Mouse (Mus musculus): ENCODE data around the gene Pdzd3. TPM values are rescaled to one million over a fixed set of nuclear protein-coding genes. Genes with fewer than 3 reads are reported as not detected.

The Pdzd3 gene
- polyA plus RNA-seq, 1 experiment from 2014 or later = 0.38 TPM

GRCm38 (mm10) chr9:44269973-44270372 lies 18.7 kb upstream of the Pdzd3 start:
- Histone ChIP-seq H3K9me3 (ENCODE audit: control insufficient read depth, low read length) (no peaks in the 10 kb centered on the region), H3K4me1 (ENCODE audit: control insufficient read depth, insufficient read depth, low read depth, low read length) (peaks cover 8% of the 10 kb centered on the region), H3K27me3 (replicated peaks; ENCODE audit: control insufficient read depth, insufficient read depth, low read length) (no peaks in the 10 kb centered on the region), H3K9ac (ENCODE audit: low read depth, low read length) (no peak overlapping the region), H3K4me2 (ENCODE audit: low read length) (no peak overlapping the region), H3K4me3 (ENCODE audit: low read length) (no peak overlapping the region), H3K36me3 (ENCODE audit: control insufficient read depth, insufficient read depth, low read length) (peaks cover 12% of the 10 kb centered on the region), H3K27ac (ENCODE audit: low read depth, low read length) (no peak overlapping the region)
- 79% methylated on average over 4 of the region's 4 CpGs for WGBS
- ATAC-seq = no peak

GRCm38 (mm10) chr9:44269077-44269476 lies 17.8 kb upstream of the Pdzd3 start:
- ATAC-seq = no peak
- H3K27ac ChIP-seq (ENCODE audit: low read depth, low read length) = no peak overlapping the region
- H3K4me2 ChIP-seq (ENCODE audit: low read length) = no peak overlapping the region
- no peak overlapping the region for H3K4me3 ChIP-seq (ENCODE audit: low read length)
- no peak overlapping the region for H3K9ac ChIP-seq (ENCODE audit: low read depth, low read length)
- H3K36me3 ChIP-seq (ENCODE audit: control insufficient read depth, insufficient read depth, low read length) = peaks cover 6% of the 10 kb centered on the region
- no peaks in the 10 kb centered on the region for H3K9me3 ChIP-seq (ENCODE audit: control insufficient read depth, low read length)
- WGBS = 84% methylated on average over 3 of the region's 3 CpGs
- no peaks in the 10 kb centered on the region for H3K27me3 ChIP-seq (replicated peaks; ENCODE audit: control insufficient read depth, insufficient read depth, low read length)
- peaks cover 13% of the 10 kb centered on the region for H3K4me1 ChIP-seq (ENCODE audit: control insufficient read depth, insufficient read depth, low read depth, low read length)

- no peaks in the 10 kb centered on the region for H3K27me3 ChIP-seq (replicated peaks; ENCODE audit: control insufficient read depth, insufficient read depth, low read length)
- peak within 1 kb of the TSS; percentile 72 for H3K4me2 ChIP-seq (ENCODE audit: low read length)
- H3K9me3 ChIP-seq (ENCODE audit: control insufficient read depth, low read length) = no peaks in the 10 kb centered on the region
- 84% methylated on average over 6 of the region's 6 CpGs for WGBS
- no peak for ATAC-seq
- H3K4me1 ChIP-seq (ENCODE audit: control insufficient read depth, insufficient read depth, low read depth, low read length) = peaks cover 13% of the 10 kb centered on the region
- H3K36me3 ChIP-seq (ENCODE audit: control insufficient read depth, insufficient read depth, low read length) = peaks cover under 1% of the 10 kb centered on the region; the same call in 1 of the 2 replicates
- H3K27ac ChIP-seq (ENCODE audit: low read depth, low read length) = peak within 1 kb of the TSS; percentile 76
- H3K4me3 ChIP-seq (ENCODE audit: low read length) = peak within 1 kb of the TSS; percentile 44
- H3K9ac ChIP-seq (ENCODE audit: low read depth, low read length) = peak within 1 kb of the TSS; percentile 77
Observed at GRCm38 (mm10) chr9:44268432-44268831, 17.2 kb upstream of the Pdzd3 start, which contains the start of gene Nlrx1. Gene Nlrx1, minus strand, starts transcription at chr9:44268599.

DNA sequence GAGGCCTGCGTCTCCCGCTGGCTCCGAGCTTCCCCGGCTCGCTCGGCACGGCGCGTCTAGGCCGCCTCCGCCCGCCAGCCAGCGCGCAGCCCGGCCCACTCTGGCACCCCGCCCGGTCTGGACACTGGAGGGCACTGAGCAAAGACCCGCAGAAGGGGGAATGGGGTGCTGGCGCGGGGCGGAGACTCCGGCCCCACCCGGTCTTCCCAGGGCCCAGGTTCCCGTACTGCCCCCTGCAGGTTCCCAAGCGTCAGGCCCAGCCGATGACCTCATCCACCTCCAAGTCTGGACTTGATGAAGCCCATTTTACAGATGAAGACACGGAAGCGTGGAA lies 16.7 kb upstream of the Pdzd3 start:
- WGBS = 8% methylated on average over 26 of the region's 28 CpGs
- Histone ChIP-seq H3K9ac (ENCODE audit: low read depth, low read length) (peak overlapping the region; percentile 77), H3K27ac (ENCODE audit: low read depth, low read length) (peak overlapping the region; percentile 76), H3K27me3 (replicated peaks; ENCODE audit: control insufficient read depth, insufficient read depth, low read length) (no peaks in the 10 kb centered on the region), H3K4me1 (ENCODE audit: control insufficient read depth, insufficient read depth, low read depth, low read length) (peaks cover 13% of the 10 kb centered on the region), H3K4me3 (ENCODE audit: low read length) (peak overlapping the region; percentile 44), H3K36me3 (ENCODE audit: control insufficient read depth, insufficient read depth, low read length) (no peaks in the 10 kb centered on the region; the same call in 1 of the 2 replicates), H3K4me2 (ENCODE audit: low read length) (peak overlapping the region; percentile 72), H3K9me3 (ENCODE audit: control insufficient read depth, low read length) (no peaks in the 10 kb centered on the region)
- peak; percentile 85 for ATAC-seq

- Histone ChIP-seq H3K36me3 (ENCODE audit: control insufficient read depth, insufficient read depth, low read length) (no peaks in the 10 kb centered on the region), H3K9ac (ENCODE audit: low read depth, low read length) (peak overlapping the region; percentile 77), H3K27ac (ENCODE audit: low read depth, low read length) (peak overlapping the region; percentile 76), H3K4me1 (ENCODE audit: control insufficient read depth, insufficient read depth, low read depth, low read length) (peaks cover 13% of the 10 kb centered on the region), H3K4me3 (ENCODE audit: low read length) (peak overlapping the region; percentile 44), H3K4me2 (ENCODE audit: low read length) (peak overlapping the region; percentile 72), H3K9me3 (ENCODE audit: control insufficient read depth, low read length) (no peaks in the 10 kb centered on the region), H3K27me3 (replicated peaks; ENCODE audit: control insufficient read depth, insufficient read depth, low read length) (no peaks in the 10 kb centered on the region)
- 12% methylated on average over 19 of the region's 23 CpGs for WGBS
- ATAC-seq = peak; percentile 34
Observed at GRCm38 (mm10) chr9:44267319-44268026, 16.2 kb upstream of the Pdzd3 start.

DNA sequence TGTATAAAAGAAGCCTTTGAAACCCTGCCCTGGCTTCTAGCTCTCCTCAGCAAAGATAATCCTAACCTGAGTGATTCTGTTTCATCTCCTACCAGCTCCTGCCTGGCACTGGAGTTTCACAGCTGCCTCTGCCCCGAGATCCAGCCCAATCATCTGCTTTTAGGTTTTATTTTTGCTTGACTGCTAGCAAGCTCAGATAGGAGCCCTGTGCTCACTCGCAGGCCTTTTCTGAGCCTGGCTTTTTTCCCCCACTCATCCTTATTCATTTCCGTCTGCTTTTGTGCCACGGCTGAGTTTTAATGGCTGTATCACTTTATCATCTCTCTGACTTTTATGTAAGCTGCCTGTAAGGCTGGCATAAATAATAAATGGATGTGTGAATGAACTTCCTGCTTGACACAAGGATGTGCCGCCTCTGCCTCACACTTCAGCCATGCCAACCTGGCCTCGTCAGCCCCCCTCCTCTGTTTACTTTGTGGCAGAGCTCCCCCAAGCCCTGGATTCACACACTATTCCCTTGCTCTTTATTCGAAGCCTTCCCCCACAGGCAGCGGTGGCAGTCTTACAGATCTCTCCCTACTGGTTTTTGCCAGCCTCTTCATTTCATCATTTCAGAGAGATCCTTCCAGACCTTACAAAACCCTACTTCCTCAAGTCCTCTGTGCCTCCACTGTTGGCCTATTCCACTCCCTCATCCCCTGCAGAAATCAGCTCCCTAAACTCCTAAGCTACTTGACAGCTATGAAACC lies 15.4 kb upstream of the Pdzd3 start:
- 50% methylated on average over 8 of the region's 8 CpGs for WGBS
- H3K4me1 ChIP-seq (ENCODE audit: control insufficient read depth, insufficient read depth, low read depth, low read length) = peaks cover 13% of the 10 kb centered on the region
- no peaks in the 10 kb centered on the region for H3K27me3 ChIP-seq (replicated peaks; ENCODE audit: control insufficient read depth, insufficient read depth, low read length)
- H3K4me2 ChIP-seq (ENCODE audit: low read length) = no peak overlapping the region
- peak overlapping the region; percentile 12; the same call in 1 of the 2 replicates for H3K27ac ChIP-seq (ENCODE audit: low read depth, low read length)
- ATAC-seq = no peak
- H3K36me3 ChIP-seq (ENCODE audit: control insufficient read depth, insufficient read depth, low read length) = no peaks in the 10 kb centered on the region
- peak overlapping the region; percentile 43 for H3K9ac ChIP-seq (ENCODE audit: low read depth, low read length)
- no peaks in the 10 kb centered on the region for H3K9me3 ChIP-seq (ENCODE audit: control insufficient read depth, low read length)
- H3K4me3 ChIP-seq (ENCODE audit: low read length) = no peak overlapping the region

DNA sequence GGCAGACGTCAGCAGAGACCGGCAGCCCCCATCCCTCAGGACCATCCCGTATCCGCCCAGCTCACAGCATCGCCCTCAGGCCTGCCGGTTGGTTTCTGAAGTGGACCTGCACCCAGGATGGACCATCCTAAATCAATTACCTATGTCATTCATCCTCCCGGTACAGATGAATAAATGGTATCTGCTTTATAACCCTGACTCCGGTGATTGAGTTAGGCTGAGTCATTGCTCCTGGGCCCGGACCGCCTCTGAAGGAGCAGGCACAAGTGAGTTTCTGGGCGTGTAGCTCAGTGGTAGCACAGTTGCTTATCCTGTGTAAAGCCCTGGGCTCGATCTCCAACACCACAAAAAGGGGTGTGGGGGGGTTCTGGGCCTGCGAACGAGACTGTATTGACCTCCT lies 10.1 kb upstream of the Pdzd3 start:
- H3K9ac ChIP-seq (ENCODE audit: low read depth, low read length) = no peak overlapping the region
- 80% methylated on average over 14 of the region's 14 CpGs for WGBS
- H3K36me3 ChIP-seq (ENCODE audit: control insufficient read depth, insufficient read depth, low read length) = no peaks in the 10 kb centered on the region
- H3K27ac ChIP-seq (ENCODE audit: low read depth, low read length) = no peak overlapping the region
- peaks cover 4% of the 10 kb centered on the region; the same call in 1 of the 2 replicates for H3K4me1 ChIP-seq (ENCODE audit: control insufficient read depth, insufficient read depth, low read depth, low read length)
- H3K4me2 ChIP-seq (ENCODE audit: low read length) = no peak overlapping the region
- no peaks in the 10 kb centered on the region for H3K27me3 ChIP-seq (replicated peaks; ENCODE audit: control insufficient read depth, insufficient read depth, low read length)
- no peak for ATAC-seq
- H3K9me3 ChIP-seq (ENCODE audit: control insufficient read depth, low read length) = no peaks in the 10 kb centered on the region
- no peak overlapping the region for H3K4me3 ChIP-seq (ENCODE audit: low read length)

- no peak overlapping the region for H3K27ac ChIP-seq (ENCODE audit: low read depth, low read length)
- H3K4me2 ChIP-seq (ENCODE audit: low read length) = no peak overlapping the region
- no peaks in the 10 kb centered on the region for H3K27me3 ChIP-seq (replicated peaks; ENCODE audit: control insufficient read depth, insufficient read depth, low read length)
- H3K36me3 ChIP-seq (ENCODE audit: control insufficient read depth, insufficient read depth, low read length) = no peaks in the 10 kb centered on the region
- no peak overlapping the region for H3K4me3 ChIP-seq (ENCODE audit: low read length)
- WGBS = 69% methylated on average over 10 of the region's 10 CpGs
- H3K9me3 ChIP-seq (ENCODE audit: control insufficient read depth, low read length) = no peaks in the 10 kb centered on the region
- no peak overlapping the region for H3K9ac ChIP-seq (ENCODE audit: low read depth, low read length)
- ATAC-seq = no peak
- H3K4me1 ChIP-seq (ENCODE audit: control insufficient read depth, insufficient read depth, low read depth, low read length) = peaks cover 16% of the 10 kb centered on the region
Observed at GRCm38 (mm10) chr9:44259014-44259413, 7.7 kb upstream of the Pdzd3 start.

DNA sequence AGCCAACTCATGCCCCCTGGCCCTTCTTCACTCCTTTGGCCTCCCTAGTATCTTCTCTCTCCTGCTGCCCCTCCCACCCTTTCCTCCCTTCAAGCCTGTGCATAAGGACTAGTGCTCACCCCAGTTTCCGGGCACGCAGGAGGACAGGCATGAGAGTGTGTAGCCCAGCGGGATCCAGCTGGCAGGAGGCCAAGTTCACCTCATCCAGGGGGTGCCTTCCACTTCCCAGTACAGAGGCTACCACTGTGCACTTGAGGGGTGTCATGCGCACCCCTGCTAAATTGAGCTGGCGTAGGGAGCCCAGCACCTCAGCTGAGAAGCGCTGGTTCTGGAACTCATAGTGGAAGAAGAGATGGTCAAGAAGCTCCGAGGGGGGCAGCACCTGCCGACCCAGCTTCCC lies 4.9 kb upstream of the Pdzd3 start:
- no peak overlapping the region for H3K27ac ChIP-seq (ENCODE audit: low read depth, low read length)
- ATAC-seq = no peak
- H3K36me3 ChIP-seq (ENCODE audit: control insufficient read depth, insufficient read depth, low read length) = no peaks in the 10 kb centered on the region
- WGBS = 76% methylated on average over 8 of the region's 8 CpGs
- H3K4me2 ChIP-seq (ENCODE audit: low read length) = no peak overlapping the region
- H3K9me3 ChIP-seq (ENCODE audit: control insufficient read depth, low read length) = no peaks in the 10 kb centered on the region
- H3K4me3 ChIP-seq (ENCODE audit: low read length) = no peak overlapping the region
- H3K27me3 ChIP-seq (replicated peaks; ENCODE audit: control insufficient read depth, insufficient read depth, low read length) = no peaks in the 10 kb centered on the region
- peaks cover 19% of the 10 kb centered on the region for H3K4me1 ChIP-seq (ENCODE audit: control insufficient read depth, insufficient read depth, low read depth, low read length)
- no peak overlapping the region for H3K9ac ChIP-seq (ENCODE audit: low read depth, low read length)
